Mouse (Mus musculus) cerebellum, adult 2 months (tissue): ENCODE results near the gene Qsox1.

Source experiments
- CTCF ChIP-seq: fragments of 200-500 bp; IDR thresholded peaks from 2 replicates; pipeline ENCODE4 v1.5.1; 2011; ENCODE audit warnings: low read depth, mild to moderate bottlenecking, control low read depth, low read length, moderate library complexity, borderline replicate concordance; ENCODE audit not compliant: insufficient read depth
- POLR2A ChIP-seq: fragments of 200-500 bp; IDR thresholded peaks from 2 replicates; pipeline ENCODE4 v1.6.1; 2011; ENCODE audit warnings: low read length, control low read depth, borderline replicate concordance; ENCODE audit not compliant: insufficient read depth

DNA sequence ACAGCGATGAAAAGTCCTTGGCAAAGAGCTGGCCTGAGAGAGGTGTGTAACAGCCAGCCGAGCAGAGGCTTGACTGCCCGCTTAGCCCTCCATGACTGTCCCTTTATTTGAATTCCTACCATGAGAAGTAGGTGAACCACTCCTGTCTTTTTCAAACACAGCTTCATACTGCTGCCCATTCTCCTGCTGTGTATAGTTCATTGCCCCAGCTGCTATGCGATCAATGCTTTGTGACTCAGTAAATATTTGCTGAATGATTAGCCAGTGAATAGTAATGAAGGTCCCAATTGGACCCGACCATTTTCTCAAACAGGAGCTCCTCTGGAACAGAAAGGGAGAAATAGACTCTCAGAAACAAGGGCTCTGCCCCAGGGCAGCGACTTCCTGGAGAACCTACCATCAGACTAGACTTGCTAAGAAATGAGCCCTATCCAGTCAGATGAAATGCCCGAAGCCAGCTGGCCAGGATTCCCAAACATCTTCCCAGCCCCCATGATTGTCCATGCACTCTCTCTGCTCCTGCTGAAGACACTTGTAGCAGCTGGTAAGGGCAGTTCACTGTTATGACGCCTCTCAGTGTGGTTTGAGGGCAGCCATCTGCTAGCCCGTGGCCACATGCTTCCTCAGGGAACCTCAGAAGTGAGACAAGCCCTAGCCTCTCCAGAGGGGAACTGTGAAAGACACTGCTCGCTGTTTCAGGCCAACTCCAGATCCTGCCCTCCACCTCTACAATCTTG is 2.8 kb downstream of the Qsox1 start:
- TF ChIP-seq CTCF (no peak), POLR2A (no peak)
